Mouse (Mus musculus): Measurements from ENCODE around the gene Zfp1.

Gene Zfp1

GRCm38 (mm10) chr8:111643264-111644141 is at the start of gene Zfp1:
Zfp1 (plus strand) TSS chr8:111643401.
- peak; percentile 87 for DNase-seq (ENCODE audit: low read depth, low spot score)

- DNase-seq (ENCODE audit: low read depth, low spot score): no peak
These were observed 49.0 kb upstream of the Zfp1 start for GRCm38 (mm10) chr8:111594044-111594840.

GRCm38 (mm10) chr8:111594951-111595350 is 48.2 kb upstream of the Zfp1 start:
- no peak for DNase-seq (ENCODE audit: low read depth, low spot score)

- no peak for DNase-seq (ENCODE audit: low read depth, low spot score)
These were observed 47.3 kb upstream of the Zfp1 start for GRCm38 (mm10) chr8:111595712-111596484.

GRCm38 (mm10) chr8:111596485-111596821 is 46.7 kb upstream of the Zfp1 start:
- no peak for DNase-seq (ENCODE audit: low read depth, low spot score)

GRCm38 (mm10) chr8:111597310-111597709 is 45.9 kb upstream of the Zfp1 start:
- DNase-seq (ENCODE audit: low read depth, low spot score): peak; percentile 37

GRCm38 (mm10) chr8:111599707-111600444 is 43.3 kb upstream of the Zfp1 start:
- DNase-seq (ENCODE audit: low read depth, low spot score): no peak

GRCm38 (mm10) chr8:111602050-111602449 is 41.2 kb upstream of the Zfp1 start:
- DNase-seq (ENCODE audit: low read depth, low spot score): no peak

GRCm38 (mm10) chr8:111604986-111605385 is 38.2 kb upstream of the Zfp1 start:
- no peak for DNase-seq (ENCODE audit: low read depth, low spot score)

GRCm38 (mm10) chr8:111606961-111607360 is 36.2 kb upstream of the Zfp1 start:
- no peak for DNase-seq (ENCODE audit: low read depth, low spot score)

- DNase-seq (ENCODE audit: low read depth, low spot score): no peak
These were observed 35.8 kb upstream of the Zfp1 start for GRCm38 (mm10) chr8:111607414-111607813.

GRCm38 (mm10) chr8:111613181-111613580 is 30.0 kb upstream of the Zfp1 start:
- DNase-seq (ENCODE audit: low read depth, low spot score): no peak

GRCm38 (mm10) chr8:111614786-111615701 is 28.2 kb upstream of the Zfp1 start:
- no peak for DNase-seq (ENCODE audit: low read depth, low spot score)

- DNase-seq (ENCODE audit: low read depth, low spot score): no peak
These were observed 25.4 kb upstream of the Zfp1 start for GRCm38 (mm10) chr8:111617812-111618211.

GRCm38 (mm10) chr8:111618273-111618672 is 24.9 kb upstream of the Zfp1 start:
- DNase-seq (ENCODE audit: low read depth, low spot score): no peak

- DNase-seq (ENCODE audit: low read depth, low spot score): no peak
These were observed 23.3 kb upstream of the Zfp1 start for GRCm38 (mm10) chr8:111619936-111620335.

- no peak for DNase-seq (ENCODE audit: low read depth, low spot score)
These were observed 21.1 kb upstream of the Zfp1 start for GRCm38 (mm10) chr8:111622104-111622503.

- no peak for DNase-seq (ENCODE audit: low read depth, low spot score)
These were observed 20.6 kb upstream of the Zfp1 start for GRCm38 (mm10) chr8:111622553-111622952.

GRCm38 (mm10) chr8:111624081-111624852 is 18.9 kb upstream of the Zfp1 start:
- no peak for DNase-seq (ENCODE audit: low read depth, low spot score)

Measured in embryo, embryonic 11.5 days (tissue).